Mouse (Mus musculus) forebrain, embryonic 16.5 days (tissue): ENCODE measurements at regions not wholly inside any gene's neighbourhood (a gene's known extent, or its start where the extent isn't known, plus 50 kb on each side); places are given as distances from the start of the nearest gene placed in this dataset.

Experiments used
- ATAC-seq: fragments of 200-750 bp; cut with Nextera tagmentation; 2 replicates; pipeline ENCODE4 v1.8.0; 2017; ENCODE audit warnings: mild to moderate bottlenecking, moderate library complexity
- H3K27ac ChIP-seq: fragments of 300-500 bp; sonication (generic); 2 replicates; pipeline ENCODE4 v1.5.1; 2014; ENCODE audit warnings: low read length, control low read depth
- H3K27me3 ChIP-seq: fragments of 300-500 bp; sonication (generic); replicated peaks from 2 replicates; pipeline ENCODE4 v1.6.1; 2014; ENCODE audit warnings: low read length; ENCODE audit not compliant: control insufficient read depth, insufficient read depth
- H3K36me3 ChIP-seq: fragments of 300-500 bp; sonication (generic); 2 replicates; pipeline ENCODE4 v1.6.1; 2014; ENCODE audit not compliant: control insufficient read depth, insufficient read depth
- H3K4me1 ChIP-seq: fragments of 300-500 bp; sonication (generic); replicated peaks from 2 replicates; pipeline ENCODE4 v1.6.1; 2014; ENCODE audit warnings: low read length; ENCODE audit not compliant: control insufficient read depth, insufficient read depth
- H3K4me2 ChIP-seq: fragments of 300-500 bp; sonication (generic); 2 replicates; pipeline ENCODE4 v1.6.1; 2014; ENCODE audit warnings: mild to moderate bottlenecking, low read length, control low read depth
- H3K4me3 ChIP-seq: fragments of 300-500 bp; sonication (generic); replicated peaks from 2 replicates; pipeline ENCODE4 v1.5.1; 2014; ENCODE audit warnings: mild to moderate bottlenecking, low read length, control low read depth
- H3K9ac ChIP-seq: fragments of 300-500 bp; sonication (generic); replicated peaks from 2 replicates; pipeline ENCODE4 v1.6.1; 2014; ENCODE audit warnings: low read depth, low read length, control low read depth
- H3K9me3 ChIP-seq: fragments of 300-500 bp; sonication (generic); 2 replicates; pipeline ENCODE4 v1.6.1; 2016; ENCODE audit warnings: low read length; ENCODE audit not compliant: control insufficient read depth
- WGBS: fragments of 180-500 bp; shearing (Covaris S2); extraction: QIAGEN DNeasy Blood & Tissue Kit; methylation state at CpG from one replicate; pipeline ENCODE4 v1.1.7; 2014; 5-methylcytosine and 5-hydroxymethylcytosine counted together

- Histone ChIP-seq H3K27ac (no peak overlapping the region), H3K9ac (no peak overlapping the region), H3K9me3 (no peaks in the 10 kb centered on the region), H3K4me2 (no peak overlapping the region), H3K4me3 (no peak overlapping the region), H3K27me3 (no peaks in the 10 kb centered on the region), H3K36me3 (no peaks in the 10 kb centered on the region), H3K4me1 (no peaks in the 10 kb centered on the region)
- WGBS = 81% methylated on average over 1 of the region's 1 CpGs
- no peak for ATAC-seq
Observed at GRCm38 (mm10) chr8:59499618-59500017, 587.2 kb upstream of the Galntl6 start.

- Histone ChIP-seq H3K4me3 (no peak overlapping the region), H3K27me3 (no peaks in the 10 kb centered on the region), H3K27ac (no peak overlapping the region), H3K4me2 (no peak overlapping the region), H3K9ac (no peak overlapping the region), H3K4me1 (no peaks in the 10 kb centered on the region), H3K9me3 (no peaks in the 10 kb centered on the region), H3K36me3 (no peaks in the 10 kb centered on the region)
- no peak for ATAC-seq
Observed at GRCm38 (mm10) chr8:59491392-59491791, 579.0 kb upstream of the Galntl6 start.

GRCm38 (mm10) chr8:59478257-59478656 lies 565.8 kb upstream of the Galntl6 start:
- no peaks in the 10 kb centered on the region for H3K27me3 ChIP-seq
- H3K27ac ChIP-seq = no peak overlapping the region
- H3K9ac ChIP-seq = no peak overlapping the region
- H3K4me1 ChIP-seq = no peaks in the 10 kb centered on the region
- H3K4me3 ChIP-seq = no peak overlapping the region
- no peaks in the 10 kb centered on the region for H3K9me3 ChIP-seq
- 6% methylated on average over 3 of the region's 3 CpGs for WGBS
- no peaks in the 10 kb centered on the region for H3K36me3 ChIP-seq
- no peak overlapping the region for H3K4me2 ChIP-seq
- no peak for ATAC-seq

DNA sequence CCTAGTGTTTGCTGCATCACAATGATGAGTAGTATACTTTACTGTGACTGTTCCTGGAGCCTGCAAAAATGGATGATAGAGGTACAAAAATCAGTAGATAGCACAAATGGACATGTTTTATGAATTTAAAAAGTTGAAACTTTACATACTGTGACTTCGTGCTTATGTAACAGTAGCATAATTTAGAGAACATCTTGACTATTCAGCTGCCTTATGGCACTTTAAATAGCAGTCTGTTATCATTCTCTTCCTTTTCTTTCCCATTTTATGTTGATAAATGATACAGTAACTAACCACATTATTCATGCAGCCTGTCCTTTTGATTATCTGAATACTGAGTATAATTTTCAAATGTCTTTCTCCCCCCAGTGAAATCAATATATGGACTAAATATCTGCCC lies 561.8 kb upstream of the Galntl6 start:
- no peaks in the 10 kb centered on the region for H3K4me1 ChIP-seq
- H3K9ac ChIP-seq = no peak overlapping the region
- no peaks in the 10 kb centered on the region for H3K36me3 ChIP-seq
- H3K9me3 ChIP-seq = no peaks in the 10 kb centered on the region
- no peak overlapping the region for H3K4me2 ChIP-seq
- H3K27ac ChIP-seq = no peak overlapping the region
- 56% methylated on average over 1 of the region's 1 CpGs for WGBS
- no peak for ATAC-seq
- H3K27me3 ChIP-seq = no peaks in the 10 kb centered on the region
- H3K4me3 ChIP-seq = no peak overlapping the region

DNA sequence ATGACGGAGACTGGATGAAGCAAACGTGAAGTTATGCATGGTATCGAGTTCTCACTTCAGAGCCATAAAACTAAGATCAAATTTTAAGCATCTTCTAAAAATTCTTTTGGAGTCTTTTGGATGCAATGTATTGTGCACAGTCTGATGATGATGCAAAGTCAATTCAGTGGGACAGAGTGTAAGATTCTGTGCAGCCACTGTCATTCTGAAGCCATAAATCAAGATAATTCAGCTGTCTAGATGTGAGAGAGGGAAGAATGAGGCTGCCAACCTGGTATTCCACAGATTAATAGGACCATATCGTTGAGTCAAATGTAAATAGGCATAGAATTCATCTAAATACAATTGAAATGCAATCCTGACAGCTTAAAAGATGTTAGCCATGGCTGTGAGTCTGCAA lies 536.2 kb upstream of the Galntl6 start:
- Histone ChIP-seq H3K27me3 (no peaks in the 10 kb centered on the region), H3K9ac (no peak overlapping the region), H3K9me3 (no peaks in the 10 kb centered on the region), H3K27ac (no peak overlapping the region), H3K4me3 (no peak overlapping the region), H3K4me1 (no peaks in the 10 kb centered on the region), H3K4me2 (no peak overlapping the region), H3K36me3 (no peaks in the 10 kb centered on the region)
- ATAC-seq = no peak
- 84% methylated on average over 4 of the region's 4 CpGs for WGBS

GRCm38 (mm10) chr8:59403659-59404058 lies 491.2 kb upstream of the Galntl6 start:
- peak; percentile 55 for ATAC-seq
- Histone ChIP-seq H3K9ac (no peak overlapping the region), H3K27me3 (no peaks in the 10 kb centered on the region), H3K4me1 (no peaks in the 10 kb centered on the region), H3K36me3 (no peaks in the 10 kb centered on the region), H3K27ac (no peak overlapping the region), H3K4me2 (no peak overlapping the region), H3K9me3 (no peaks in the 10 kb centered on the region), H3K4me3 (no peak overlapping the region)

- 62% methylated on average over 1 of the region's 1 CpGs for WGBS
- H3K4me3 ChIP-seq = no peak overlapping the region
- H3K9me3 ChIP-seq = 0 out of 2 replicates have a peak, but pooled peaks cover 2% of the 10 kb centered on the region
- H3K4me2 ChIP-seq = no peak overlapping the region
- no peaks in the 10 kb centered on the region for H3K36me3 ChIP-seq
- no peaks in the 10 kb centered on the region for H3K4me1 ChIP-seq
- no peak overlapping the region for H3K27ac ChIP-seq
- no peaks in the 10 kb centered on the region for H3K27me3 ChIP-seq
- H3K9ac ChIP-seq = no peak overlapping the region
- no peak for ATAC-seq
Observed at GRCm38 (mm10) chr8:59389706-59390105, 477.3 kb upstream of the Galntl6 start.

GRCm38 (mm10) chr8:59384711-59385110 lies 472.3 kb upstream of the Galntl6 start:
- Histone ChIP-seq H3K9ac (no peak overlapping the region), H3K9me3 (0 out of 2 replicates have a peak, but pooled peaks cover 2% of the 10 kb centered on the region), H3K27me3 (no peaks in the 10 kb centered on the region), H3K27ac (no peak overlapping the region), H3K4me2 (no peak overlapping the region), H3K4me3 (no peak overlapping the region), H3K4me1 (no peaks in the 10 kb centered on the region), H3K36me3 (no peaks in the 10 kb centered on the region)
- 68% methylated on average over 1 of the region's 1 CpGs for WGBS
- ATAC-seq = no peak

DNA sequence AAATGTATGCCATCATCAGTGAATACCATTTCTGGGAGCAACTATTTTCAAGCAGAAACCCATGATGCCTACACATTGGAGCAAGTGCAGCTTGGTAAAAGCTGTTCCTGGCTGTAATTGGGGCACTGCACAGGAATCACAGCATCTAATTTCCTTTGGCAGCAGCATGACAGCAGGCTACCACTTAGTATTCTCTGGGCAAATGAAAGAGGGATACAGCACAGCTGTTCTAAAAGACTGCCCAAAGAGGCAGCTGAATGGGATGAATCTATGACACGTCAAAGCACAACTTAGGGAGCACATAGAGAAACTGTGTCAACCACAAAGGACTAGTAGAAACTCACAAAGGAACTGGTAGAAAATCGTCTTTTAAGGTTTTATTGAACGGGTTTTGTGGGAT lies 440.5 kb upstream of the Galntl6 start:
- Histone ChIP-seq H3K27ac (no peak overlapping the region), H3K36me3 (no peaks in the 10 kb centered on the region), H3K4me3 (no peak overlapping the region), H3K9me3 (no peaks in the 10 kb centered on the region), H3K4me1 (no peaks in the 10 kb centered on the region), H3K9ac (no peak overlapping the region), H3K27me3 (no peaks in the 10 kb centered on the region), H3K4me2 (no peak overlapping the region)
- 45% methylated on average over 3 of the region's 3 CpGs for WGBS
- ATAC-seq = peak; percentile 67

GRCm38 (mm10) chr8:59334990-59335389 lies 422.6 kb upstream of the Galntl6 start:
- Histone ChIP-seq H3K27me3 (no peaks in the 10 kb centered on the region), H3K9me3 (no peaks in the 10 kb centered on the region), H3K4me3 (no peak overlapping the region), H3K4me1 (no peaks in the 10 kb centered on the region), H3K4me2 (no peak overlapping the region), H3K36me3 (no peaks in the 10 kb centered on the region), H3K9ac (no peak overlapping the region), H3K27ac (no peak overlapping the region)
- no peak for ATAC-seq
